8 mouse cellular contexts compared by ENCODE assay signal in genomic region chr14:31656857-31657645, GRCm38 (mm10). TPM values are rescaled to one million over a fixed set of nuclear protein-coding genes. Genes with fewer than 3 reads are reported as not detected.
A peak's percentile ranks its signal among the peaks of the same experiment; 100 is the strongest.
DNase-seq lines count a peak whose midpoint lies in the region; ATAC-seq and TF ChIP-seq lines count a peak whose summit lies in the region.

No protein-coding gene starts in this region.

- no peak for TF ChIP-seq POLR2A in small intestine, adult 2 months (IDR thresholded peaks at IDR 0.05; ENCODE audit: low read depth, low read length)

- no peak overlapping the region for H3K4me2 ChIP-seq in heart, embryonic 11.5 days

- no peaks in the 10 kb centered on the region for H3K9me3 ChIP-seq in heart, embryonic 11.5 days (replicated peaks; ENCODE audit: control insufficient read depth, low read length)

- H3K4me3 ChIP-seq in heart, embryonic 11.5 days (ENCODE audit: low read depth, low read length) = no peak overlapping the region
- no peak overlapping the region for H3K4me3 ChIP-seq in small intestine, adult 2 months (ENCODE audit: low read depth, low read length)

- H3K36me3 ChIP-seq in heart, embryonic 11.5 days (ENCODE audit: control insufficient read depth, insufficient read depth, low read length) = no peaks in the 10 kb centered on the region
- H3K36me3 ChIP-seq in small intestine, adult 2 months (ENCODE audit: control insufficient read depth, insufficient read depth, low read length) = no peaks in the 10 kb centered on the region

- TF ChIP-seq CTCF in small intestine, adult 2 months (IDR thresholded peaks at IDR 0.05; ENCODE audit: extremely low read depth, insufficient read length, insufficient replicate concordance, low read depth, low read length) = peak; percentile 75; the same call in 1 of the 2 replicates

- no peak for ATAC-seq in heart, embryonic 11.5 days (replicated peaks; ENCODE audit: insufficient number of reproducible peaks, low FRiP score, low TSS enrichment)

- peak; percentile 69 to 91 for DNase-seq in heart, adult 18-20 months
- peak; percentile 66 for DNase-seq in MEL-GATA-1-ER (ENCODE audit: extremely low read depth, low read depth)
- peak; percentile 80 to 86 for DNase-seq in cerebellum, postnatal 25 days
- peak; percentile 68 for DNase-seq in gastrocnemius, postnatal 10 days
- DNase-seq in kidney, postnatal 14 days = peak; percentile 79
- DNase-seq in lung, postnatal 14 days = peak; percentile 79

- H3K9ac ChIP-seq in heart, embryonic 11.5 days (ENCODE audit: low read depth, low read length) = no peak overlapping the region

- H3K27ac ChIP-seq in heart, embryonic 11.5 days (ENCODE audit: low read depth, low read length) = no peak overlapping the region
- no peak overlapping the region for H3K27ac ChIP-seq in small intestine, adult 2 months (ENCODE audit: insufficient read depth, low read depth, low read length)

- 39% methylated on average over 5 of the region's 5 CpGs for WGBS in heart, embryonic 11.5 days (ENCODE audit: insufficient replicate concordance)
- 11% methylated on average over 5 of the region's 5 CpGs for WGBS in small intestine, adult 2 months

- H3K4me1 ChIP-seq in heart, embryonic 11.5 days (ENCODE audit: control insufficient read depth, insufficient read depth, low read length) = peaks cover 30% of the 10 kb centered on the region
- H3K4me1 ChIP-seq in small intestine, adult 2 months (ENCODE audit: control insufficient read depth, insufficient read depth, insufficient read length, low read length) = peaks cover under 1% of the 10 kb centered on the region; the same call in 1 of the 2 replicates

- no peaks in the 10 kb centered on the region for H3K27me3 ChIP-seq in heart, embryonic 11.5 days (ENCODE audit: control insufficient read depth, insufficient read depth, low read length)
- H3K27me3 ChIP-seq in small intestine, adult 2 months (ENCODE audit: control insufficient read depth, insufficient read depth, low read length) = no peaks in the 10 kb centered on the region

RNA-seq across cellular contexts. Expression of gene Hacl1, which starts 16.0 kb away (rescaled TPM):
- total RNA-seq in heart, adult 18-20 months (2021) = 10 to 100 TPM; 10.9 to 11.5 TPM
- 8.5 and 16.1 TPM in 2 replicates for polyA plus RNA-seq in heart, embryonic 11.5 days (2014; fragmentation: Nextera tagmentation; extraction: Ambion mirVana)
- 10 to 100 TPM; 10.9 to 12.3 TPM for total RNA-seq in gastrocnemius, postnatal 10 days (2021)
- polyA plus RNA-seq in small intestine, adult 2 months (2012; rRNA removed) = 1.7 and 4.3 TPM in 2 replicates

RNA-seq across cellular contexts. Expression of gene Btd, which starts 16.2 kb away (rescaled TPM):
- total RNA-seq in heart, adult 18-20 months (2021) = 10 to 100 TPM in 1 of 2 experiments, 1 to 10 TPM in 1; 7.8 to 13.2 TPM
- polyA plus RNA-seq in heart, embryonic 11.5 days (2014; fragmentation: Nextera tagmentation; extraction: Ambion mirVana) = 22.3 and 25.0 TPM in 2 replicates
- 10 to 100 TPM; 11.0 to 11.1 TPM for total RNA-seq in gastrocnemius, postnatal 10 days (2021)
- 10.8 and 26.5 TPM in 2 replicates for polyA plus RNA-seq in small intestine, adult 2 months (2012; rRNA removed)

RNA-seq across cellular contexts. Expression of gene Gm49387, which starts 16.4 kb away (rescaled TPM):
- 1 to 10 TPM in 1 of 2 experiments, not detected in 1; 2.1 TPM for total RNA-seq in heart, adult 18-20 months (2021)
- polyA plus RNA-seq in heart, embryonic 11.5 days (2014; fragmentation: Nextera tagmentation; extraction: Ambion mirVana) = 0.84 TPM in 1 of 2 replicates, not detected in the other
- total RNA-seq in gastrocnemius, postnatal 10 days (2021) = under 1 TPM in 1 of 2 experiments, not detected in 1; 0.56 TPM
- polyA plus RNA-seq in small intestine, adult 2 months (2012; rRNA removed) = not detected in 2 replicates
